Mouse (Mus musculus): Measurements from ENCODE around the gene Ttc9b.

The Ttc9b gene

DNA sequence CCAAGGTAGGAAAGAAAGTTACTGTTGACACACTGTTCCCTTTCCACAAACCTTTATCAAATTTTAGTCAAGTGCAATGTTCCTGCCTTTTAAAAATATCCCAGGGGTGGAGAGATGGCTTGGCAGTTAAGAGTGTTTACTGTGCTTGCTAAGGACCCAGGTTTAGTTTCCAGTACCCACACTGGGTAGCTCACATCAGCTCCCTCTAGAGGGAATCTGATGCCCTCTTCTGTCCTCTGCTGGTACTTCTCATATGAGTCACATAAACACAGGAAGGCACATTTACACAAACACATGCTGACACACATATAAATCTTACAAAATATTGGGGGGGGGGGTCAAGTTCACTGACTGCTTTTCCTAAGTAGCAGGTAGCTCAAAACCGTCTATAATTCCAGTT, 9.2 kb upstream of the Ttc9b start:
- no peak for DNase-seq

DNA sequence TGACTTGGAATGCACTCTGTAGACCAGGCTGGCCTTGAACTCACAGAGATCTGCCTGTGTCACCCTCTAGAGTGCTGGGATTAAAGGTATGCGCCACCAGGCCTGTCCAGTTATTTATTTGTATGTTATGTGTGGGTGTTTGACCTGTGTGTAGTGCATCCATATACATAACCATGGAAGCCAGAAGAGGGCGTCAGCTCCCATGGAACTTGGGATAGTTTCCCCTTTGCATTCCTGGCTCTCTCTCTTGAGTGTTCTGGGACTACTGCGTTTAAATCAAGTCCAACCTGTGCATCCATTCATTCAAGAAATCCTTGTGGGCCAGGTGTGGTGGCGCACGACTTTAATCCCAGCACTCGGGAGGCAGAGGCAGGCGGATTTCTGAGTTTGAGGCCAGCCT, 7.2 kb upstream of the Ttc9b start:
- no peak for DNase-seq

DNA sequence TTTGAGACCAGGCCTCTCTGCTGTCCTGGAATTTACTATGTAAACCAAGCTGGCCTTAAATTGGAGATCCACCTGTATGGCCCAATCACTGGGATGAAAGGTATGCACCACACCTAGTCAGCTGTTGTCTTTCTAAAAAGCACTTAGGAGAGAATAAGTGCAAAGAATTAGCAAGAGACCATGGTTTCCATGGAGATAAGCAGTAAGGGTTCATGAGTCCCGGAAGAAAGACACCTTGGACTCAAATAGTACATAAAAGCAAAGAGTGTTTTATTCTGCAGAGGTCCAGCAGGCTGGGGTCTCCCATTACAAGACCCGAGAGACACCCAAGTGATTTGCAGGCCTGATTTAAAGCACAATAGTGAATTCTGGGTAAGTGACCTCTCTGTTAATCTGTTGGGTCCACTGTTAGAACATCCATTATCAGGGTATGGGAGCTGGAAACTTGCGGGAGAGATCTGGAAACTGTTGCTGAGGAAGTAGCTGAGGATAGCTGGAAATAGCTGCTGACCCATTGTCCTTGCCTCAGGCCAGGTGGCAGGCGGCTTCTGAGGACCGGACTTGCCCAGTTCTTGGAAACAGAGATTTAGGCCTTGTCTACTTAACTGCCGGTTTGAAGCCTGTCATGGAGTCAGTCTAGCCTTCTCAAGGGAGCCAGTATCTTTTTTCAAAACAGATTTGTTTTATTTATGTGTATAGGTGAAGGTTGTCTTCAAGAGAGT, 6.3 kb upstream of the Ttc9b start:
- no peak for DNase-seq

DNA sequence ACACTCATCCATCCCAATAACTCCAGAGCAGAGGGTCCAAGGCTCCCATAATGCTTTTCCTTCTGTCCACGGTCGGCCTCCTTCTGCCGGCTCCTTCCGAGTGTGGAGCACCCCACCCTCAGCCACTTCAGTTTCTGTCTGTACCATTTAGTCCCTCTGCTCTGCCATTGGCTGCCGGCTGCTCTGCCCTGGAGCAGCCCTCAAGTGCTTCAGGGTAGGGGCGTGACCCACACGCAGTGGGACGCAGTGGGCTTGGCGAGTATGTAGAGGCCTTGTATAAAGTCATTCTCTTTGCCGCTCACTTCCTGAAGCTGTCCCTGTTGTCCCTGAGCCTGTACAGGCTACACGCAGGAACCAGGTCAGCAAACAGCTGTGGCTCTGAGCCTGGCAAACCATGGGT, 4.0 kb upstream of the Ttc9b start:
- DNase-seq, result no peak

DNA sequence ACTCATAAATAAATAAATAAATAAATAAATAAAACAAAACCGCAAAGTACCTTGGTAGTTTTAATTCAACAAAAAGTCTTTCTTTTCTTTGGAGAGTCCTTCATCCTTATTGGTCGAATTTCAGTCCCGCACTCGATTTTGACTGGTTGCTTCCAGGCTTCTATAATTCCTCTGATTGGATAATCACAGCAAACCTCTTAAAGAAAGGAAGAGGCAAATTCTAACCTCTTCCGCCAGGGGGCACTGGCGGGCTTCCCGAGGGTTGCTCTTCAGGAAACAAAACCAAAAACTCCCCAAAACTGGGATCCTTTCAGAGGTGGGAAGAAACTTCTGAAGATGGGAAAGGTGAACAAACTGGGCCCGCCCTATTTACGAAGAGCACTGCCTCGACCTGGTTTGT, 2.8 kb upstream of the Ttc9b start:
- DNase-seq, result peak; percentile 60 to 75

DNA sequence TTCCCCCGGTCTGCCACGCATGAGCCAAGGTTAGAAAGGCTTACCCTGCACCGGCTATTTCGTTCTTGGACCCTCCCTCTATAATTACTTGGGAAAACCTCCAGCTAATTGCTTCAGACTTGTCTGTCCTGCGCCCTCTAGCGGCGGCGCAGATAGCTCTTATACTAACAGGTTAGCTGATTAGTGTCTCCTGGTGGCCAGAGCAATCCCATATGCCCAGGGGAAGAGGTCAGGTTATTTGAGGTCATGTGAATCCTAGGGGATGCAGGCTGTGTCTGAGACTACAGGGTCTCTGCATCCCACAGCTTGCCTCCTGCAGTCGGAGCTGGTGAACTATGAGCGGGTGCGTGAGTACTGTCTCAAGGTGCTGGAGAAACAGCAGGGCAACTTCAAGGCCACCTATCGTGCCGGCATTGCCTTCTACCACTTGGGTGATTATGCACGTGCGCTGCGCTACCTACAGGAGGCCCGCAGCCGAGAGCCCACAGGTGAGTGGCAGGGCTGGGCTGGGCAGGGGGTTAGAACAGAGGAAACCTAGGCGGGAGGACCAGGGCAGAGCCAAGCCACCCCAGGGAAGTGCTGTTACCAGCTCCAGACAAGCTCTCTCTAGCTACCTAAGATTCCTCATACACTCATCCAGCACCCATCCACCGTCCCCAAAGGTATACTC, 1.0 kb downstream of the Ttc9b start:
- DNase-seq, result peak in 1 of 2 experiments; percentile 50

DNA sequence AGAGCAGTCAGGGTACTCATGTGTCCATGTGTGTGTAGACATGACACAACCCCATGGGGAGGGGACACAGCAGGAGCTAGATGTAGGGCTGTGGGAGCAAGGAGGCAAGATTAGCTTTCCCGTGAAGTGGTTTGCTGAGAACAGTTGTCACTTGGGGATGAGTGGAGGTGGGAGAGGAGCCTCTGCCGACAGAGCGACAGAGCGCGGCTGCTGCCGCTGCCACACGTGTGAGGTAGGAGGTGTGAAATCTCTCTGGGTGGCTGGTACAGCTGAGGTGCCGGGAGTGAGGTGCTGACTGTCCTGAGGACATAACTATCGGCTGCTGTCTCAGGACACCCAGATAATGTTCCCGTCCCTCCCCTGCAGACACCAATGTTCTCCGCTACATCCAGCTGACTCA, 1.8 kb downstream of the Ttc9b start:
- DNase-seq, result no peak

DNA sequence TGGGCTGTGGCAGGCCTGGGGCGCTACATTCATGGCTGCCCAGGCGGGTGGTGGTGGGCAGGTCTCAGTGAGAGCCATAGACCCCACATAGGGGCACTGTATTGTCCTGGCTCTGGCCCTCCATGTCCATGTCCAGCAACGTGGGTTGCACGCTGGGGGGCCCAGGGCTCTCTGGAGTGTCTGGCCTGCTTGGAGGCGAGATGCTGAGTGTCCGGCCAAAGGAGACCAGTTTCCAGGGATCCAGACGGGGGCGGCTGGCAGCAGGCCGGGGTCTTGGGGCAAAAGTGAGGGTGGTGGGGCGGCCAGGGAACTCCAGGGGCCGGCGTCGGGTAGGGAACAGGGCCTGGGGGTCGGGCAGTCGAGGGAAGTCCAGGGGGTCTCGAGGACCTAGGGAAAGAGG, 2.9 kb downstream of the Ttc9b start:
- no peak for DNase-seq

DNA sequence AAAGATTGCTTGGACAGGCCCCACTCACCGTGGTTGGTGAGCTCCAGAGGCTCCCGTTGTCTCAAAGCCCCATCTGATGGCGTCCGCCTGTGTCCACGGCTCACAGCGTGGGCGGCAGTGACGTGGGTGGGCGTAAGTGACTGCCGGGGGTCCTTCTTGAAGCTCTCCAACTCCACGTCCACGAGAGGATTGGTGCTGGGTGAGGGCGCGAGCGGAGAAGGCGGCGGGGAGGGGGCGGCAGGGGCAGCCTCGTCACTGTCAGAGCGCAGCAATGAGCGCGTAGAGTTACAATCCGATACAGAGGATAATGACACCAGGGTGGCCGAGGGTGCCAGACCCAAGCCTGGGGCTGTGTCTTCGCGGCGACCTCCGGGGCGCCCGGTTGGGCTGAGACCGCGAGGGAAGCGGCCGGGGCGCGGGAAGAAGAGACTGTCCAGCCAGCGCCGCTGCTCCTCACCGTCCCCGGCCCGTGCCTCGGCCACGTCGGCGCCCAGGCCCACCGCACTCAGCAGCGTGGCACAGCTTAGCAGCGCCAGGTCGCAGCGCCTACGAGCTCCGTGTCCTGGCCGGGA, 4.2 kb downstream of the Ttc9b start:
- DNase-seq, result no peak

DNA sequence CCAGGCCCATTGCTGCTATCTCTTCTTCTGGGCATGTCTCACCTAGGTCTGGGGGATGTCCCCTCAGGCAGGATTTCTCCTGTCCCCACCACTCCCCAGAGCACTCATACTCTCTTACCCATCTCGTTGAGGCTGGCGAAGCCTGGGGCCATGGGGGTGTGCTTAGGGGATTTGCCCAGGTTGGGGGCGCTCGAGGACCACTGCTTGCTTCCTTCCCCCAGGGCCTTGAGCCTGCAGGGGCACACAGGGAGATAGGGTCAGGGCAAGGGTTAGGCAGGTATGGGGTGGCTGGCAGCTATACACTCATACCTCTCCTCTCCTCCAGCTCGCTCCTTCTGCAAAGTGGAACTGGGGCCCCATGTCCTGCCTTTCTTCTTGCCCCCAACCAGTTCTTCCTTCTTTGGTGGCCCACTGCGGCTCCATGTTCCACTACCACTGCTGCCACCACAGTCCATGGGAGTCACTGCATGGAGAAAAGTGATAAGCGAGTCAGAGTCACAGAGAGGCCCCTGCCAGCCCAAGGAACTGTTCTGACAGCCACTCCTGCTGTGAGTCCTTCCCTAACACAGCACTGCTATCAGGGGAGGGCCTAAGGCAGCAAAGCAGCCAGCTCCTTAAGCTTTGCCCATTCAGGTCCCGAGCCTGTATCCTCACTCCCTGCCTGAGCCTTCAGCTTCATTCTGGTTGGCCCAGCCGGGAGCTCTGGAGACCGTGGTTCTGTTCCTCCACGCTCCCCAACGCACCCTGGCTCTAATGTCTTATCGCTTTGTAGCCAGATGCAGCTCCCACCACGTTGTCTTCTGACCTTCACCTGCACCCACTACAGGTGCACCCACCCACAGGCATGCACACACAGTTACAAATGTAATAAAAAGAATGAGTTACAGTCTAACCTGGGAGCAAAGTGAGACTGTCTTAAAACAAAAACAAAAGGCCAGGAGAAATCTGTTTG, 5.3 kb downstream of the Ttc9b start:
- DNase-seq, result no peak

DNA sequence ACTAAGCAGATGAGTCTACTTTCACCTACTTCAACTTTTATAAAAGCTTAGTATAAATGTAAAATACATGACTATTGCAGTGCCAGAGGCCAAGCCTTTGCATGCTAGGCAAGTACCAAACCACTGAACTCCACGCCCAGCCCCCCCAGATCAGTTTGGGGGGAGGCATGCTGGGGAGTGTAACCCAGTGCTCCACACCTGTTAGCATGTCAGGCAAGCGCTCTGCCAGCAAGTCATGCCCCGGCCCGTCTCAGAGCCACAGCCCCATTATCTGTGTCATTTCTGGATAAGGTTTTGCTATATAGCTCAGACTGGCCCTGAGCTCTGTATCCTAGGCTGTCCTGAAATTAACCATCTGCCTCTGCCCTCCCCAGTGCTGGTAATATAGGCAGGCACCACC, 8.3 kb downstream of the Ttc9b start:
- no peak for DNase-seq

DNA sequence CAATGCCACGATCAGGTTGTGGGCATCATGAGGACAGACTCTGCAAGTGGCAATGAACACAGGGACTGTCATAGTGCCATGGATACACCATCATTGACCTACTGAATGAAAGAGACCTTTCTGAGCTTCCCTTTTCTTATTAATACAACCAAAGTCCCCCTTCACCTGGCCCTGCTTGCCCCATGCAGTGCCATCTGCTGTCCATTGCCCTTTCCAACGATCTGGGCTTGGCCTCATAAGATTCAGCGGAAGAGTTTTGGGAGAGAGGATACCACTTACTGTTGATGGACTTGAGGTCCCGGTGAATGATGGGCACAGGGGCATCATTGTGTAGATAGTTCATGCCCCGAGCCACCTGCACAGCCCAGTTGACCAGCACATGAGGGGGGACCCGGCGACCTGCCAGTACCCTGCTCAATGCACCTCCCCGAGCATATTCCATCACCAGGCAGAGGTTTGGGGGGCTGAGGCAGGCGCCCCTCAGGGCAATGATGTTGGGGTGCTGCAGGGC, 19.4 kb downstream of the Ttc9b start:
- DNase-seq, result no peak

DNA sequence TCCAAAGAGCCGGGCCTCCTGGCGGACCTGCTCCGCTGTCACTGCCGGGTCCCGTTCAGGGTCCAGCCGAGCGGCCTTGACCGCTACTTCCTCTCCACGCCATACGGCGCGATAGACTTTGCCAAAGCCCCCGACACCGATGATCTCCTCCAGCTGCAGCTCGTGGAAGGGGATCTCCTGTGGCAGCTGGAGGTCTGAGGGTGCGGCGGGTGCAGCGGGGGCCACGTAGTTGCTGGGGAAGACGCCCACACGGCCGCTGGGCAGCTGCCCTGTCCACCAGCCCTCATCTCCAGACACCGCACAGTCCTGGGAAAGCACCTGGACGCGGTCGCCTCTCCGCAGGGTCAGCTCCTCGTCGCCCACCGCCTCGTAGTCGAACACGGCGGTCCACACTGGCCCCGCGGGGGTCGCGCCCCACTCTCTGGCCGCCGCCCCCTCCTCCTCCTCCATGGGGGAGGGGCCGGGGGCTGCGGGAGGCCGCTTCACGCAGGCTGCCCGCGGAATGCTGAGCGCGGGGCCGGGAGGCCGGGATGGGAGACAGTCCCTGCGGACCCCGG, 19.9 kb downstream of the Ttc9b start:
- DNase-seq, result no peak

DNA sequence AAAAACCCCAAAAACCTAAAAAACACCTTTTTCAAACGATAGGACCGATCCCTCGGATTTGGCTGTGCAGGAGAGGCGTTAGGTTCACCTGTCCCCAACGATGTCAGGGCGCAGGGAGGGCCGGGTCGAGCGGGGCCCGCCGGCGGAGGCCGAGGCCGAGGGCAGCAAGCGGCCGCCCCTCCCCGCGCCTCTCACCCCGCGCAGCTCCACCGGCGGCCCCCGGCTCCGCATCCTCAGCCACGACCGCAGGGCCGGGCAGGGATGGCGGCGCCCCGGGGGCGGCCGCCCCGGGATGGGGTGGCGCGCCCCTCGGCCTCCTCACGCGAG, 20.4 kb downstream of the Ttc9b start:
- no peak for DNase-seq

DNA sequence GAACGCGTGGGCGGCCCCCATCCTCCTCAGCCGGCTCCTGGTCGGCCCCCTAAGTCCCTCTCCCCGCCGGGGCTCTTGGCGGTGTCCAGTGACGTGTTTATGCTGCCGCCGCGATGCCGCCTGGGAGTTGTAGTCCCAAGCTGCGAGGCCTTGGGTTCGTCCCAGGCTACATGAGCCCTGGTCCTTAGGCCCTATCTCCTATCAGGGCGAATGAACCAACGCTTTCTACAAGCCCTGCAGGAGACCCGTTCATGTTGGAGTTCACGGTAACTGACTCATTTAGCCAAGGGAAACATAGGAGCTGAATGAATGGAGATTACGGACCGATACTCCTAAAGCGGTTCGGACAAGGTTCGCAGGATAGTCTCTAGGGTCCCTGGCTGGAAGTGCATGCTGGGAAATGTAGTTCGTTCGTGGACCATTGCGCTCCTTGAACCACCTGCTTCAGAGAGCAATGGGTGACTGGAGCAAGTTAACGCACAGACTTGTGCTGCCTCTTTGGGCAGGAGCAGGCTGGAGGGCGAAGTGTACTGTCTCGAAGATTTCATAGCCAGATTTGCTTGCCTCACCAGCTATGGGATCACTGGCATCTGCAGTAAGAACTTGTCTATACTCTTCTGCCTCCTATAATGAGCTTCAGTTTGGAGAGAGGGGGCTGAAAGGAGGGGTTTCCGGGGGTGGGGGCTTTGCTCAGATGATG, 21.0 kb downstream of the Ttc9b start, which contains the start of gene Map3k10:
Map3k10 (minus strand) TSS at position 77 of the 700 bp plus-strand sequence.
- DNase-seq, result peak; percentile 89 to 93

DNA sequence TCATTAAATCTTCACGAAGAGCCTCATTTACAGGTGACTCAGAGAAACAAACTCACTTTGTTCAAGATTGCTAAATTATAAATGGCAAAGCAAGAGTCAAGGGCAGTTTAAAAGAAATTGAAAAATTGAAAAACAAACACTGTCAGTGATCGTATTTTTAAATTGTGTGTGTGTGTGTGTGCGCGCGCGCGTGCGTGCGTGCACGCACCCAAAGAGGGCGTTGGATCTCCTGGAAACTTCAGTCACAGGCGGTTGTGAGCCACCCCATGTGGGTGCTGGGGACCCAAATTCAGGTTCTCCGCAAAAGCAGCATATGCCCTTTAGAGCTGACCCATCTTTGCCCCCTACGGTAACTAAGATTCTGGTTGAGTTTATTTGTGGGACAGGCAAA, 21.5 kb downstream of the Ttc9b start:
- DNase-seq, result no peak

DNA sequence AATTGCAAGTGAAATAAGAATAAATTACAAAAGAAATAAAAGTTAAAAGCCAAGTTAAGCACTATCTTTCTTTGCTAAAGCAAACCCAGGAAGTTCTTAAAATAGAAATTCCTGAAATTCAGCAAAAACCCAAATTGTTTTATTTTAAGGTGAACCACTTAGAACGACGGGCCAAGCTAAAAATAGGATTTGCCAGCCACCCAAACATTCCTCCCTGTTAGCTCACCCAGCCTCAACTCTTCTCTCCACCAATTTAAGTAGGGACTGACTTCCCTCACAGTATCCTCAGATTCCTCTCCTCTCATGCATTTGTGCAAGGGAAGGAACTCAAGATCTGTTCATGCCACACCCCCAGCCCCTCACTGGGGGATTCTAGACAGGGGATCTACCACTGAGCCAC, 29.5 kb downstream of the Ttc9b start:
- no peak for DNase-seq

DNA sequence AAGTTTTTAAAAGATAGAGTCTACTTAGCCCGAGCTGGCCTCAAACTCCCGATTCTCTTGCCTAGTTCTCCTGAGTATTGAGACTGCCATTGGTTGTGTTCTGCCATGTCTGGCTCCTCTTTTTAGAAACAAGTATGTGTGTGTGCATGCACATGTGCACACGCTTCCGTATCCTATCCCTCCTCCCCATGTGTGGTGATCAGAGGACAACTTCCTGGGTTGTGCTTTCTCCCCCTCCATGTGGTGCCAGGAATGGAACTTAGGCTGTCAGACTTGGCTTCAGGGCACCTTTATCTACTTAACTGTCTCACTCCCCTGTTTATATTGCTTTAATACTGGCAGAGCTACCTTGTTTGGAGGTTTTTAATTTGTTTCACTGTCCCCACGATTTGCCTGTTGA, 31.5 kb downstream of the Ttc9b start:
- no peak for DNase-seq

DNA sequence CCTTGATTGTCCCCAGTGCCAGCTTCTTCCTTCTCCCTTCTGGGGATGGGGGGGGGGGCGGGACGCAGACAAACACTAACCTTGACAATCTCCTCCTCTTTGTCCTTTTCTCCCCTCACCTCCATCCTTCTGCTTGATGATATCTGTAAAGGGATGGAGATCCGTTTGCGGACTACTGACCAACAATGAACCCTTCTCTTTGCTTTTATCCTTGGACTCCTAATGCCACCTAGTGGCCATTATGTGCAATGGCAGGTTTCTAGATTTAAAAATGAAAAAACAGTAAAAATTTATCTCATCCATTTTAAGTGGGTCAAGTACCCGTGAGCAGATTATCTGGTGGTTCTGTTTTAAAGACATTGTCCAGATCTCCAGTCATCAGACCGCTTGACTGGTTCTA, 32.0 kb downstream of the Ttc9b start:
- no peak for DNase-seq

DNA sequence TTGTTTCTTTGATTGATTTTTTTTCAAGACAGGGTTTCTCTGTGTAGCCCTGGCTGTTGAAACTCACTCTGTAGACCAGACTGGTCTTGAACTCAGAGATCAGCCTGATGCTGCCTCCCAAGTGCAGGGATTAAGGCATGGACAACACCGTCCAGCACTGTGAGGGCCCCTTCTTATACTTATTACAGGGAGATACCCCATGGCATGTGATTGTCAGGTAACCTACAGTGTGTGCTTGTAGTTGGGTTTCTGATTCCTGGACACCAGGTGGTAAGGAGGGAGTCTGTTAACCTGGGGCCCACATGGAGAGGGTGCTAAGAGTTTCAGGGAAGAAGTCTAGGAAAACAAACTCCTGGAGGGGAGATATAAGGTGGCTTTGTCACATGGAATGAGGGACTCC, 33.3 kb downstream of the Ttc9b start:
- no peak for DNase-seq

DNA sequence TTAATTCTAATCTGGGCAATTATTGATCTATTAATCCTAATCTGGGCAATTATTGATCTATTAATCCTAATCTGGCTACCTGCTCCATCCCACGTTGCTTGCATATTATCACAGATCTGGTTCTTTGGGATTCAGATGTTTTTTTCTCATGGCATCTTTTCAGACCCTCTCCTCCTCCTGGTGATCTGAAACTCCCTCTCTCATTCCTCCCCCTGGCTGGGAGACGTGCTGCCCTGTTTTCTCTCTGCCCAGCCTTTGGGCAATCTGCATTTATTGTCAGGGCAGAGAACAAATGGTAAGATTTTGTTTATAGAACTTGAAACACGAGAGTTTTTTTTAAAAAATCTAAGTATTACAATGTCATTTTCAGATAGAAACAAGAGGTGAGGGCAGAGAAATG, 34.1 kb downstream of the Ttc9b start:
- DNase-seq, result no peak

DNA sequence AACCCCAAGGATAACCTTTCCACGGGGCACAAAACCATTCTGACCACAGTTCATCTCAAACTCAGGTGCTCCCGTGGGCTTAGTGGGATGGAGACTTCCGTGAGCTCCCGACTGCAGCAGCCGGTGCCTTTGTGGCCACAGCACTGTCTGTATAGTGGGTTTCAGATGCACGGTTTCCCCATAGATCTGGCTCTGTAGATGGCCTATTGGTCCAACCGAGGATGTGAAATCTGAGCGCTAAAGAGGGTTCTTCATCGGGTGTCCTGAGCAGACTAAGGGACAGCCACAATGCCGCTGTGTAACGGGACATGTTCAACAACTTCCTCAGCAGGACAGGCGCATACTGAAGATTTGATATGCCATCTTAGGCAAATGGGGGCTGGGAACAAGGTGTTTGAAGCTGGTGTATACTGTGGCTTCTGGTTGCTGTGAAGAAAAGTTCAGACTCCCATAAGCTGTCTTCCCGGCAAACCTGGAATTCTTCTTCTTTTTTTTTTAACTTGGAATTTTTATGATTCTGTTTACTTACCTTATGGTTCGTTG, 34.6 kb downstream of the Ttc9b start:
- DNase-seq, result no peak

All from kidney, adult 8-10 months (tissue).